Mouse (Mus musculus): ENCODE measurements at regions not wholly inside any gene's neighbourhood (a gene's known extent, or its start where the extent isn't known, plus 50 kb on each side); places are given as distances from the start of the nearest gene placed in this dataset.
A peak's percentile ranks its signal among the peaks of the same experiment; 100 is the strongest.

DNA sequence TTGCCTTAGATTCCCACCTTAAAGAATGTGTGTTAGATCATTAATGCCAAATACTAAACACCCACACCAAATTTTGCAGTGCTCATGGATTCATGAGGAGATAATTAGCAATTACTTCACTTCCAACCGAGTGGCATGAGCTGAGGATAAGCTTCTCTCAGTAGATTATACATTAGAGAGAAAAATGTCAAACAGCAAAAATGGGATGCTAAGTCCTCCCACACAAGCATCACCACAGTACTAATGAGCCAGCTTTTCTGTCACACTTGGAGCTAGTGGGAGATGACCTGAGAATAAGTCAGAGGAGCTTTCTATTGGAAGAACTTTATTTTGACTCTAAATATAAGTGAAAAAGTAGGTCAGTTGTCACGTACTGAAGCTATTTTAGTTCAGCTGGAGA, 504.0 kb downstream of the Slco6d1 start:
- peak; percentile 2 for DNase-seq (ENCODE audit: low spot score)
- WGBS = 58% methylated on average over 2 of the region's 2 CpGs

DNA sequence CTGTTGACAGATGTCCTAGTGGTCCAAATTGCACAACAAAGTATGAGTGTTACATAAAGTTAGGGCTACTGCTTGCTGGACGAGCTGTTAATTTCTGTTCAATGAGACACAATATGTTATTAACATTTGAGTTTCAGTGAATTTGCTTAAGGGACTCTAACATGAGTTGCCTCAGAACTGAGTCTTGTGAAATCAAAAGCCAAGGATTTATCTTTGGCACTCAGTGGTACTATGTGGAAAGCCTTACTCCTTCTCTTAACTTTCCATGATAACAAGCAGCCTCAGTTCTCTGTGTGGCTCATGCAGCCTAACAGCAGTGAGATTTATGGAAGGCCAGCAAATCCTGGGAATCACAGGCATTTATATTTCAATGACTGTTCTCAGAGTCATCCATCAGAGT, 510.0 kb downstream of the Slco6d1 start:
- Histone ChIP-seq H3K4me3 (ENCODE audit: low read depth, low read length) (no peak overlapping the region), H3K27ac (ENCODE audit: low read depth, low read length) (no peak overlapping the region), H3K4me1 (ENCODE audit: insufficient read depth, low read length) (no peaks in the 10 kb centered on the region), H3K4me2 (ENCODE audit: low read depth, low read length, poor library complexity, severe bottlenecking) (no peak overlapping the region), H3K9ac (replicated peaks; ENCODE audit: low read length, poor library complexity, severe bottlenecking) (no peak overlapping the region), H3K36me3 (ENCODE audit: insufficient read depth, low read length) (no peaks in the 10 kb centered on the region), H3K27me3 (ENCODE audit: insufficient read depth, low read length) (no peaks in the 10 kb centered on the region), H3K9me3 (ENCODE audit: low read length) (no peaks in the 10 kb centered on the region)
- DNase-seq (ENCODE audit: low spot score) (no peak), ATAC-seq (ENCODE audit: low FRiP score) (no peak)
- TF ChIP-seq CTCF (IDR thresholded peaks at IDR 0.05) = no peak
- WGBS = 69% methylated on average over 1 of the region's 1 CpGs

More for the DNA sequence above, 504.0 kb downstream of the Slco6d1 start:
- no peak for TF ChIP-seq CTCF (IDR thresholded peaks at IDR 0.05)
- Histone ChIP-seq H3K9ac (replicated peaks; ENCODE audit: low read length, poor library complexity, severe bottlenecking) (no peak overlapping the region), H3K4me2 (ENCODE audit: low read depth, low read length, poor library complexity, severe bottlenecking) (no peak overlapping the region), H3K27ac (ENCODE audit: low read depth, low read length) (no peak overlapping the region), H3K9me3 (ENCODE audit: low read length) (no peaks in the 10 kb centered on the region), H3K36me3 (ENCODE audit: insufficient read depth, low read length) (no peaks in the 10 kb centered on the region), H3K27me3 (ENCODE audit: insufficient read depth, low read length) (no peaks in the 10 kb centered on the region), H3K4me3 (ENCODE audit: low read depth, low read length) (no peak overlapping the region), H3K4me1 (ENCODE audit: insufficient read depth, low read length) (no peaks in the 10 kb centered on the region)
- ATAC-seq (ENCODE audit: low FRiP score) = 0 out of 2 replicates have a peak, but pooled peaks have one; percentile 41

DNA sequence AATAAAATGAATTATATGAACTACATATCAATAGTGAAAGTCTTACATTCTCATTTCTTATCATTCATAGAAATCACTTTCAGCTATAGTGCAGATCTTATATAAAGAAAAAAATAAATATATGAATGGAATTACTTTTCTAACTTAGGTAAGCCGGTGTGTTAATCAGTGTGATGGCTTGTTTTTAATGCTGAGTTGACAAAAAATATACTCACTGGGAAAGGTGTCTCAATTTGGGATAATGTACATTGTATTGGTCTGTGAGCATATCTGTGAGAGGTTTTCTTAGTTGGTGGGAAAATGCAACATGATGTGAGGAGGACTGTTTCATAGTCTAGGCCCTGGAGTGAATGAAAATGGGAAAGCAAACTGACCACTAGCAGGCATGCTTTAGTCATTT, 511.3 kb downstream of the Slco6d1 start:
- Histone ChIP-seq H3K4me2 (ENCODE audit: low read depth, low read length, poor library complexity, severe bottlenecking) (no peak overlapping the region), H3K4me3 (ENCODE audit: low read depth, low read length) (no peak overlapping the region), H3K9me3 (ENCODE audit: low read length) (no peaks in the 10 kb centered on the region), H3K9ac (replicated peaks; ENCODE audit: low read length, poor library complexity, severe bottlenecking) (no peak overlapping the region), H3K4me1 (ENCODE audit: insufficient read depth, low read length) (no peaks in the 10 kb centered on the region), H3K36me3 (ENCODE audit: insufficient read depth, low read length) (no peaks in the 10 kb centered on the region), H3K27ac (ENCODE audit: low read depth, low read length) (no peak overlapping the region), H3K27me3 (ENCODE audit: insufficient read depth, low read length) (no peaks in the 10 kb centered on the region)
- ATAC-seq (ENCODE audit: low FRiP score) (no peak), DNase-seq (ENCODE audit: low spot score) (no peak)
- no peak for TF ChIP-seq CTCF (IDR thresholded peaks at IDR 0.05)
- WGBS = 92% methylated on average over 1 of the region's 1 CpGs

DNA sequence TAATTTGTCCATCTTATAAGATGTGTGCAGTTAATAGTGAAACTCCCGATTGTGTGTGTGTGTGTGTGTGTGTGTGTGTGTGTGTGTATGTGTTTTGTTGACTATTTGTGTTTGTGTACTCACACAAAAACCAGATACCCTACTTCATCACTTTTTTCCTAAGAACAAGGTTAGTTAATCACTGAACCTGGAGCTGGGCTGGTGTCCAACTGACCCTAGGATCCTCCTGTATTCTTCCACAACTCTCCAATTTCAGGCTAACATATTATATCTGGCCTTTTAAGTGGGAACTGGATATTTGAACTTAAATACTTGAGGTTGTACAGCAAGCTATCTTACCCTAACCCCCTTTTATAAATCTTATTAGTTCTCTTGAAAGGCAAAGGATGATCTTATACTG, 556.8 kb downstream of the Slco6d1 start:
- no peak overlapping the region for H3K9ac ChIP-seq (replicated peaks; ENCODE audit: low read length, poor library complexity, severe bottlenecking)
- H3K27ac ChIP-seq (ENCODE audit: low read depth, low read length) = no peak overlapping the region
- H3K4me3 ChIP-seq (ENCODE audit: low read depth, low read length) = no peak overlapping the region
- 100% methylated on average over 1 of the region's 1 CpGs for WGBS
- no peak overlapping the region for H3K4me2 ChIP-seq (ENCODE audit: low read depth, low read length, poor library complexity, severe bottlenecking)
- H3K4me1 ChIP-seq (ENCODE audit: insufficient read depth, low read length) = no peaks in the 10 kb centered on the region
- DNase-seq (ENCODE audit: low spot score) = no peak
- no peak for TF ChIP-seq CTCF (IDR thresholded peaks at IDR 0.05)
- H3K9me3 ChIP-seq (ENCODE audit: low read length) = no peaks in the 10 kb centered on the region
- no peak for ATAC-seq (ENCODE audit: low FRiP score)
- H3K36me3 ChIP-seq (ENCODE audit: insufficient read depth, low read length) = no peaks in the 10 kb centered on the region
- H3K27me3 ChIP-seq (ENCODE audit: insufficient read depth, low read length) = no peaks in the 10 kb centered on the region
